Mouse (Mus musculus) midbrain, embryonic 16.5 days (tissue): ENCODE measurements around the gene Samd4b. TPM values are rescaled to one million over a fixed set of nuclear protein-coding genes. Genes with fewer than 3 reads are reported as not detected.

Source experiments
- ATAC-seq: fragments of 200-750 bp; cut with Nextera tagmentation; 2 replicates; pipeline ENCODE4 v1.8.0; 2017; ENCODE audit warnings: moderate TSS enrichment
- H3K27ac ChIP-seq: fragments of 300-500 bp; sonication (generic); 2 replicates; pipeline ENCODE4 v1.5.1; 2014; ENCODE audit warnings: mild to moderate bottlenecking, low read length, mixed read lengths
- H3K27me3 ChIP-seq: fragments of 300-500 bp; sonication (generic); 2 replicates; pipeline ENCODE4 v1.6.1; 2014; ENCODE audit warnings: low read depth, low read length, mixed read lengths; ENCODE audit not compliant: control insufficient read depth, insufficient read depth
- H3K36me3 ChIP-seq: fragments of 300-500 bp; sonication (generic); 2 replicates; pipeline ENCODE4 v1.6.1; 2014; ENCODE audit warnings: mild to moderate bottlenecking, low read length, moderate library complexity, mixed read lengths; ENCODE audit not compliant: control insufficient read depth, insufficient read depth
- H3K4me1 ChIP-seq: fragments of 300-500 bp; sonication (generic); 2 replicates; pipeline ENCODE4 v1.6.1; 2014; ENCODE audit warnings: mild to moderate bottlenecking, low read length, mixed read lengths; ENCODE audit not compliant: control insufficient read depth, insufficient read depth
- H3K4me2 ChIP-seq: fragments of 300-500 bp; sonication (generic); 2 replicates; pipeline ENCODE4 v1.6.1; 2014; ENCODE audit warnings: mild to moderate bottlenecking, low read length, mixed read lengths
- H3K4me3 ChIP-seq: fragments of 300-500 bp; sonication (generic); 2 replicates; pipeline ENCODE4 v1.5.1; 2014; ENCODE audit warnings: low read depth, mild to moderate bottlenecking, low read length, moderate library complexity, mixed read lengths
- H3K9ac ChIP-seq: fragments of 300-500 bp; sonication (generic); 2 replicates; pipeline ENCODE4 v1.6.1; 2014; ENCODE audit warnings: low read depth, low read length, mixed read lengths
- H3K9me3 ChIP-seq: fragments of 300-500 bp; sonication (generic); replicated peaks from 2 replicates; pipeline ENCODE4 v1.6.1; 2014; ENCODE audit warnings: mild to moderate bottlenecking, low read length, mixed read lengths; ENCODE audit not compliant: control insufficient read depth, poor library complexity, severe bottlenecking
- WGBS: fragments of 180-500 bp; shearing (Covaris S2); extraction: QIAGEN DNeasy Blood & Tissue Kit; methylation state at CpG from one replicate; pipeline ENCODE4 v1.1.7; 2014; 5-methylcytosine and 5-hydroxymethylcytosine counted together
- polyA plus RNA-seq: library from polyadenylated mRNA; unstranded; fragments of >200 nt; fragmentation: Nextera tagmentation; extraction: Ambion mirVana; gene quantifications from 2 replicates; pipeline ENCODE4 v1.2.1, GENCODE M21; 2015

The Samd4b gene
- polyA plus RNA-seq, 1 experiment from 2014 or later = 20.4 TPM

DNA sequence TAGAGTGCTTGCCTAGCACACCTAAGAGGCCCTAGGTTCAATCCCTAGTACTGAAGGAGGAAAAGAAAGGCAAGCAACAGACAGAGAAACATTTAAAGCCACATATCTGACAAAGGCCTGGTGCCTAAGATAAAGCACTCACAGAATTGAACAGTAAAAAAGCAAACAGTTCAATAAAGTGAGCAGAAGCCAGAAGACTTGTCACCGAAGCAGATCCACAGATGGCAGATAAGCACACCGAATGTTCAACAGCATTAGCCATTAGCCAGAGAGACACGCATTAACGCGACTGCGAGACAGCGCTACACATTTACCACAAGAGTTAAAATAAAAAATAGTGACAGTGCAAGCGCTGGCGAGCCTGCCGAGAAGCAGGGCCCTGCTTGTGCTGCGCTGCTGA is 15.1 kb downstream of the Samd4b start:
- peaks cover 4% of the 10 kb centered on the region for H3K4me1 ChIP-seq
- H3K4me2 ChIP-seq = no peak overlapping the region
- no peaks in the 10 kb centered on the region for H3K9me3 ChIP-seq
- no peak overlapping the region for H3K4me3 ChIP-seq
- no peaks in the 10 kb centered on the region for H3K27me3 ChIP-seq
- no peak overlapping the region for H3K27ac ChIP-seq
- no peak for ATAC-seq
- WGBS = 87% methylated on average over 11 of the region's 11 CpGs
- no peaks in the 10 kb centered on the region for H3K36me3 ChIP-seq
- no peak overlapping the region for H3K9ac ChIP-seq

- 91% methylated on average over 4 of the region's 4 CpGs for WGBS
- Histone ChIP-seq H3K9me3 (no peaks in the 10 kb centered on the region), H3K4me3 (no peak overlapping the region), H3K4me2 (no peak overlapping the region), H3K27me3 (no peaks in the 10 kb centered on the region), H3K36me3 (no peaks in the 10 kb centered on the region), H3K27ac (no peak overlapping the region), H3K9ac (no peak overlapping the region), H3K4me1 (peaks cover 4% of the 10 kb centered on the region)
- ATAC-seq = no peak
These were observed 16.2 kb downstream of the Samd4b start for GRCm38 (mm10) chr7:28581721-28582120.

- Histone ChIP-seq H3K4me3 (no peak overlapping the region), H3K9me3 (no peaks in the 10 kb centered on the region), H3K9ac (no peak overlapping the region), H3K4me2 (no peak overlapping the region), H3K27ac (no peak overlapping the region), H3K36me3 (no peaks in the 10 kb centered on the region), H3K4me1 (peaks cover 4% of the 10 kb centered on the region), H3K27me3 (no peaks in the 10 kb centered on the region)
- WGBS = 71% methylated on average over 5 of the region's 5 CpGs
- ATAC-seq = no peak
These were observed 18.1 kb downstream of the Samd4b start for GRCm38 (mm10) chr7:28579826-28580225.

GRCm38 (mm10) chr7:28578543-28579053 is 19.3 kb downstream of the Samd4b start:
- Histone ChIP-seq H3K27ac (no peak overlapping the region), H3K27me3 (no peaks in the 10 kb centered on the region), H3K4me3 (no peak overlapping the region), H3K4me2 (no peak overlapping the region), H3K36me3 (no peaks in the 10 kb centered on the region), H3K9me3 (no peaks in the 10 kb centered on the region), H3K4me1 (peaks cover 4% of the 10 kb centered on the region; the same call in 1 of the 2 replicates), H3K9ac (no peak overlapping the region)
- ATAC-seq = no peak
- WGBS = 80% methylated on average over 5 of the region's 5 CpGs

- H3K4me3 ChIP-seq = no peak overlapping the region
- H3K36me3 ChIP-seq = no peaks in the 10 kb centered on the region
- H3K27ac ChIP-seq = no peak overlapping the region
- WGBS = 93% methylated on average over 9 of the region's 9 CpGs
- 0 out of 2 replicates have a peak, but pooled peaks cover 4% of the 10 kb centered on the region for H3K4me1 ChIP-seq
- no peak overlapping the region for H3K9ac ChIP-seq
- no peaks in the 10 kb centered on the region for H3K9me3 ChIP-seq
- H3K27me3 ChIP-seq = no peaks in the 10 kb centered on the region
- no peak for ATAC-seq
- H3K4me2 ChIP-seq = no peak overlapping the region
These were observed 20.0 kb downstream of the Samd4b start for GRCm38 (mm10) chr7:28577826-28578542.

- no peak; the same call in 1 of the 2 replicates for ATAC-seq
- H3K4me3 ChIP-seq = no peak overlapping the region
- no peak overlapping the region for H3K27ac ChIP-seq
- H3K4me2 ChIP-seq = no peak overlapping the region
- H3K36me3 ChIP-seq = no peaks in the 10 kb centered on the region
- H3K9me3 ChIP-seq = no peaks in the 10 kb centered on the region
- H3K27me3 ChIP-seq = no peaks in the 10 kb centered on the region
- H3K4me1 ChIP-seq = 0 out of 2 replicates have a peak, but pooled peaks cover 4% of the 10 kb centered on the region
- H3K9ac ChIP-seq = no peak overlapping the region
- WGBS = 72% methylated on average over 5 of the region's 5 CpGs
These were observed 21.6 kb downstream of the Samd4b start for GRCm38 (mm10) chr7:28576271-28576914.

- H3K27me3 ChIP-seq = no peaks in the 10 kb centered on the region
- H3K36me3 ChIP-seq = no peaks in the 10 kb centered on the region
- 95% methylated on average over 11 of the region's 11 CpGs for WGBS
- H3K27ac ChIP-seq = no peak overlapping the region
- H3K4me2 ChIP-seq = no peak overlapping the region
- H3K4me3 ChIP-seq = no peak overlapping the region
- H3K4me1 ChIP-seq = 0 out of 2 replicates have a peak, but pooled peaks cover 4% of the 10 kb centered on the region
- no peaks in the 10 kb centered on the region for H3K9me3 ChIP-seq
- no peak for ATAC-seq
- no peak overlapping the region for H3K9ac ChIP-seq
These were observed 22.3 kb downstream of the Samd4b start for GRCm38 (mm10) chr7:28575597-28575996.

GRCm38 (mm10) chr7:28573236-28573635 is 24.7 kb downstream of the Samd4b start:
- Histone ChIP-seq H3K27me3 (no peaks in the 10 kb centered on the region), H3K4me1 (no peaks in the 10 kb centered on the region), H3K4me3 (no peak overlapping the region), H3K4me2 (no peak overlapping the region), H3K36me3 (no peaks in the 10 kb centered on the region; the same call in 1 of the 2 replicates), H3K27ac (no peak overlapping the region), H3K9ac (no peak overlapping the region), H3K9me3 (no peaks in the 10 kb centered on the region)
- no peak for ATAC-seq
- 98% methylated on average over 3 of the region's 3 CpGs for WGBS

DNA sequence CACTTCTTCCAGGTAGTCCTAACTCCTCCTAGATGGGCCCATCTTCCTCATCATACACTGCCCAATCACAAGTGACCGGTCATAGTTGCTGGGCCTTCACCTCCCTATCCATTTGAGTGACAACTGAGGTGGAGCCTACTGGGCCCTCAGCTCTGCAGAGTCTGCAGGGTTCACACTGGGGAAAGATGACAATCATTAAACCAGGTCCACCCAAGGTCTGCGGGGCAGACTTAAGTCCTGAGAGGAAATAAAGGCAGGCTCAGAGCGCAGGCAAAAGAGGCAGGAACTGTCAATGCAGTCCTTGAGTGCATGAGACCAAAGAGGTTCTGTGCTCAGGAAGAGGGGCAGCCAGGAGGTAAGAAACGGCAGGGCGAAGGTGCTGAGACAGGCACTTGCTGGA is 25.3 kb downstream of the Samd4b start:
- Histone ChIP-seq H3K27ac (no peak overlapping the region), H3K9me3 (no peaks in the 10 kb centered on the region), H3K36me3 (peaks cover 2% of the 10 kb centered on the region; the same call in 1 of the 2 replicates), H3K9ac (no peak overlapping the region), H3K4me1 (no peaks in the 10 kb centered on the region), H3K4me3 (no peak overlapping the region), H3K4me2 (no peak overlapping the region), H3K27me3 (no peaks in the 10 kb centered on the region)
- ATAC-seq = no peak
- 95% methylated on average over 5 of the region's 5 CpGs for WGBS
